Mouse (Mus musculus) Muller cell, postnatal 12 days (primary cell): ENCODE measurements at regions not wholly inside any gene's neighbourhood (a gene's known extent, or its start where the extent isn't known, plus 50 kb on each side); places are given as distances from the start of the nearest gene placed in this dataset.
A peak's percentile ranks its signal among the peaks of the same experiment; 100 is the strongest.

Experiments used
- DNase-seq: peaks from one replicate; pipeline ENCODE4 v3.0.0-alpha.2; 2015; ENCODE audit errors: inconsistent ontology term

DNA sequence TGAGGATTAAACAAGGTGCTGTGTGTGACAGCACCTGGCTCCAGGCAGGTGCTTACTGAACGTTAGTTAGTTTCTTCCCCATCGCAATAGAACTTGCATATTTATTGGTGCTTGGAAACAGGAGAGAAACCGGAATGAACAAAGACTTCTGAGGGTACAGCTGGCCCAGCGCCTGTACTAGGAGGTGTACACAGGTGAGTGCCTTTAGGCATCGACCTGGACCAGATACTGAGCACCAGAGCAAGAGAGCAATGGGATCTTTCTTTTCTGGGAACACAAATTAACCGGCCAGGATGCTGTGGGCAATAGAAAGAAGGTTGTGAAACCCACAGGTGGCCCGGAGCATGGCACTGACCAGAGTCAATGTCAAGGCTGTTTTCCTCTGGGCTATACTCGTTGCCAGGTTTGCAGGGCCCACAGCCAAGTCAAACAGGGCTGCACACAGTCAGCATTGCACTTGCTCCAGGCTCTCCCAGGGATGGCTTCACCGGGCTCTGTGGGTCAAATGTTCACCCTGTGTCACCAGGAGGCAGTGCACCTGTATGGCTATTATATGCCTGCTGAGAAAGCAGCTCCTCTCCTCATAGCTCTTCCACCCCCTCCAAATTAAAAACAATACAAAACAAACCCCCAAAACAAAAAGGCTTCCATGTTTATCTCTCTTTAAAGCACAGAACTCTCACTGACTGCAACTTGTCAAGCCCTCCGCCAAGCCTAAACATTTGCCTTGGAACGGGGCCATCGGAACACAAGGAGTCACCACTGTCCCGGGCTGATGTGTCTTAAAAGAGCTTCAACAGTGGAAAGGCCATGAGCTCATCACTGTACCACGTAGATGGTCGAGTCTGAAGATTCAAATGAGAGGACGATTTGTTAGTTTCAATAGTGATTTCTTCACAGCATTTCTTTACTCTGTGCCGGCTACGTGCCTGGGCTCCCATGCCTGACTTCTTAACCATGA is 629.1 kb downstream of the Rnf144a start:
- no peak for DNase-seq

GRCm38 (mm10) chr12:25784401-25784800 is 630.7 kb downstream of the Rnf144a start:
- no peak for DNase-seq

DNA sequence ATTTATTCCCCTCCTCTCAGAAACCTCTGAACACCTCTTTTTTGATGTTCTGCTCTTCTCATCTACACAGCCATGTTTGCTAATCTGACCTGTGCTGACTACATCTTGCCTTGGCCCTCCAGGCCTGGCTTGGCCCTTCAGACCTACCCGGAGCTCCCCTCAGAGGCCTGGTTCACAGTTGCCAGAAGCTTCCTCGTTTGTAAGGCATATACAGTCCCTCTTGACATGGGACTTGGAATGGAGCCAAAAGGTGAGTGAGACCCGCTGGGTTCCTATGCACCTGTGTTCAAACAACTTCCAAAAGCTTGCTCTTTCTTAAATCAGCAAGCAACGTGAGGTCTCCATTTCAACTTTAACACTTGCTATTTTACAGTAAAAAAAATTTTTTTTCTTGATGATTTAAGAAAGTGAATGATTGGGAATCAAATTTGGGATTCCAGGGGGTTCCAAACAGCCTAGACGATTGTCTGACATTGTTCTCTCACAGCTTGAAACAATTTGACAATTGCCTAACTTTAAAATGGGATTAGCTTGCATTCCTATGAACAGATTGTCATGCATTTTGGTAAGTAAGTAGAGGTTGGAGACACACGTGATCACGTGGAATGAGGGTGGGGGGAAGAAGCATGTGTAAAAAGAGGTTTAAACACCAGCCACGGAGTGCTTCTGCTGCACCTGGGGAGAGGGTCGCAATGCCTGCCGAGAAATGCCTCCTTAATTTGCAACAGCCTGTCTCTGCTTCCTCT is 631.9 kb downstream of the Rnf144a start:
- DNase-seq, result no peak

DNA sequence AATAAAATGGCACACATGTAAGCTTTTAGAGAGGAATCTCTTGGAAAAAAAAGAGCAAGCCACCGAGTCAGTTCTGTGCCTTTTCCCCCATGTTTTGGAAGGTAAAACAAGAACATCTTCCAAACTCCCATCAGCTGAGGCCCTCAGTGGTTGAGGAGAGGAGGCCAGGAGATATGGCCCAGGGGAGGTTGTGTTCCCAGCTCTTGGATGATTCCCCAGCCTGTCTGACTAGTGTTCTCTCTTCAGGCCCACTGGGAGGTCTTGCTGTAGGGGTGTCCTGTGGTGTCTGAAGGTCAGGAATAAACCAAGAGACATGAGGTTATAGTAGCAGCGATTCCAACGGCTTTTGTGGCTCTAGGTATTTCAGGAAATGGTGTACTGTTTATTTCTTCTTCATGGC is 643.2 kb downstream of the Rnf144a start:
- DNase-seq, result no peak

DNA sequence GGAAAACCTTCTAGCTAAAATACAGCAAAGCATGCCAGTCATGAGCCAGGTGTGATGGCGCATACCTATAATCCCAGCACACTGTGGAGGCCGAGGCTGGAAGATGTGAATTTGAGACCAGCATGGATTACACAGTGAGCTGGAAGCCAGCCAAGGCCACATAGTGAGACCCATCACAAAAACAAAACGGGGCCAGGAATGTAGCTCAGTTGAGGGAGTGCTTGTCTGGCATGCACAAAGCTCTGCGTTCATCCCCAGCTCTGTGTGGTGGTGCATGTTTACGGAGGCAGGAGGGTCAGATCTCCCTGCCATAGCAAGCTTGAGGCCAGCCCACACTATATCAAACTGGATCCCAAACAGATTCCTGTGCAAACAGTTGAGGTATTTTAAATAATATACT is 646.4 kb downstream of the Rnf144a start:
- DNase-seq, result peak; percentile 57

GRCm38 (mm10) chr12:25763061-25763460 is 652.0 kb downstream of the Rnf144a start:
- DNase-seq, result no peak

- no peak for DNase-seq
These were observed 658.0 kb downstream of the Rnf144a start for GRCm38 (mm10) chr12:25757014-25757413.

- DNase-seq, result no peak
These were observed 636.9 kb upstream of the Id2 start for GRCm38 (mm10) chr12:25733801-25734200.

- no peak for DNase-seq
These were observed 628.8 kb upstream of the Id2 start for GRCm38 (mm10) chr12:25725774-25726173.

- DNase-seq, result no peak
These were observed 614.2 kb upstream of the Id2 start for GRCm38 (mm10) chr12:25711186-25711585.

DNA sequence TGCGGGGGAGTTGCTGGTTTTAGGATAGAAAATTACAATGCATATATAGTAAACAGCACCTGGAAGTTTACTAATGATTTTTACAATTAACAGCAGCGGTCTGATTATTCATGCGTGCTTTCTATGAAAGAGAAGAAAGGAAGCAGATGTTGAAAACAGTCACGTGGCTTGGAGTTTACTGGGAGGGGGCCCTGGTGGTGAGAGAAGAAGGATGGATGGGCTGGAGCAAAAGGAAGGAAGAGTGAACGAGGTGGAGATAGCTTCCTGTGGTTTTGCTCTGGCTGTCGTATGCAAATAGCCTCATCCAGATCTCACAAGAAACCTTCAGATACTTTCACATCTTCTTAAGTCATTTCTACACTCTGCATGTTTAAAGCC is 606.1 kb upstream of the Id2 start:
- DNase-seq, result no peak

GRCm38 (mm10) chr12:25702176-25703022 is 605.5 kb upstream of the Id2 start:
- peak; percentile 14 for DNase-seq

DNA sequence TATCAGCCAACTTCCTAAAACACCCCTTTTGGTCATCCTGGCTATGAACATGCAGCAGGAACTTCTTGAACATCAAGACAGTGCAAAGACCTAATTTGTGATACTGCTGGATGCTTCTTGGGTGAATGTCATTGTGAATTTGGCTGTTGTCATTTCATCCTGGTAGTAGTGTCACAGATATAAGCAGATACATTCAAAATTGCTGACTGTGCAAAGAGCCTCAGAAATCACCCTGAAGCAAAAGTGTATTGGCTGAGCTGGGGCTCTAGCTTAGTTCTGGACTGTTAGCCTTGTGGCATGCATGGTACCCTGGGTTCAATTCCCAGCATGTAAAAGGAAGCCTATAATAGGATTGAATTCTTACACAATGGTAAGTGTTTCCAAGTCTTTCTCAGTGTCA is 590.1 kb upstream of the Id2 start:
- no peak for DNase-seq

- no peak for DNase-seq
These were observed 579.7 kb upstream of the Id2 start for GRCm38 (mm10) chr12:25676631-25677030.

- no peak for DNase-seq
These were observed 571.4 kb upstream of the Id2 start for GRCm38 (mm10) chr12:25668336-25668735.

DNA sequence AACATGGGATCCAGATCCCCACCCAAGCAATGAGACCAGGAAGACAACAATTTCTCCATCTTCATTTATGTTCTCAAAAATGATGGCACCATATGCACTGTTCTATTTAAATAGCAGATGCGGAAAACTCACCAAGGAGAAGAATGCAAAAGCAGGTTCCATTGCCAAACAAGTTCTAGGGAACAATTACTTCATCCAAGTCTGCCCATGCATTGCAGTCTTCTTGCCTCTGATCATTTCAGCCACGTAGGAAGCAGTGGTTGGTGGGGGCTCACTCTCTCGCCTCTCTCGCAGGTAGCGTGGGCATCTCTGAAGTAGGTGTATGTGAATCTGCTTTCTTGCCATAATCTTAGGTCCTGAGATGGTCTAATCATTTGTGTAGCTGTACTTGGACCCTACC is 557.5 kb upstream of the Id2 start:
- DNase-seq, result no peak

- DNase-seq, result no peak
These were observed 553.3 kb upstream of the Id2 start for GRCm38 (mm10) chr12:25650237-25650636.

DNA sequence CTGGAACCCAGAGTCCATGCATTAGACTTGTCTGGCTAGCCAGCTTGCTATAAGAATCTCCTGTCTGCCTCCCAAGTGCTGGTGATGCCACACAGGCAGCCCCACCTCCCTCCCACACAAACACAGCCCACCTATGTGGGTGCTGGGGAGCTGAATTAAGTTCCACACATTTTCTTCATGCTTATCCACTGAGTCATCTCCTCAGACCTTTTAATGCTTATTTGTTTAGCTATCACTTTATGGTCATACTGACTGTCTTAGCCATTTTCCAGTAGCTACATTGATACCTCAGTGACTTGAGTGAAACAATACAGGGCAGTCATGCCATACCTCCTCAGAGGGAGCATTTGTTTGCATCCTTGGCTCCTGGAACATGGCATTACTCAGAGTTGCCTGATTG is 531.1 kb upstream of the Id2 start:
- peak; percentile 74 for DNase-seq

DNA sequence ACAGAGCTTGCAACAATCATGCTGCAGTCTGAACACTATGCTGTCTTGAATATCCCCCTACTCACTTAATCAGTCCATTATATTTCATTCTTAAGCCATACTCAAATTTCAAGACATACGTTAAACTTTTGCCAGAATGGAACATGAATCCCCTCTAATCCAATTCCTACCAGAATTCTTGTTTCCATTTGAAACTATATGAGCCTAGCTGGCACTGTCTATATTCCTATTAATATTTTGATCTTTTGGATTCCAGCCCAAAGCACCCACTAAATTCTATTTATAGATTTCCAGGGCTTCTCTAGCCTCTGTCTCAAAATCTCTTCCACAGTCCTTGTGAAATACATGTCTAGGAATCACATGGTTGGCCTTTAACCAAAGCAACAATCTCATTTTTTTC is 528.9 kb upstream of the Id2 start:
- DNase-seq, result no peak

DNA sequence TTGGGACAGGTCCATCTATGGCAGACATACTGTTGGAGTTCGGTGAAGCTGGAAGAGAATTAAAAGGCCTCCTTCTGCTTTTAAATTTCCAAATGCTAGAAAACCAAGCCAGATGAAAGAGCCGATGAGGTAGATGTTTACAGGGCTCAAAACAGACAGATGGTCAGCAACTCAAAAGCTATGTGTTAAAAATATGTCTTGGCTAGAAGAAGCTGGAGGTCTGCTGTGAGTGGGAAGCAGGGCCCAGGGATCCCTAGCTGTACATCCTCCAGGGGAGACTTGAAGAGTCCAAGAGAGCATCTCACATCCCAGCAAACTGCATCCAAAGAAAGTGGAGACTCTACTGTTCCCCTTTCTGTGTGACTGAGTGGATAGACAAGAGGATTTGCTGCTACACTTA is 526.5 kb upstream of the Id2 start:
- DNase-seq, result no peak

GRCm38 (mm10) chr12:25621142-25621541 is 524.2 kb upstream of the Id2 start:
- DNase-seq, result peak; percentile 58

- no peak for DNase-seq
These were observed 520.6 kb upstream of the Id2 start for GRCm38 (mm10) chr12:25617521-25617920.
